Mouse (Mus musculus) limb, embryonic 12.5 days (tissue): ENCODE results near the gene Folr1. TPM values are rescaled to one million over a fixed set of nuclear protein-coding genes. Genes with fewer than 3 reads are reported as not detected.
A peak's percentile ranks its signal among the peaks of the same experiment; 100 is the strongest.

Experiments
- ATAC-seq: fragments of 200-750 bp; cut with Nextera tagmentation; 2 replicates; pipeline ENCODE4 v1.8.0; 2017; ENCODE audit warnings: low read depth, moderate TSS enrichment; ENCODE audit not compliant: insufficient number of reproducible peaks, insufficient read depth, low FRiP score, low TSS enrichment
- H3K27ac ChIP-seq: fragments of 300-500 bp; sonication (generic); 2 replicates; pipeline ENCODE4 v1.5.1; 2016; ENCODE audit warnings: mild to moderate bottlenecking, moderate library complexity
- H3K27me3 ChIP-seq: fragments of 300-500 bp; sonication (generic); 2 replicates; pipeline ENCODE4 v1.6.1; 2016; ENCODE audit warnings: mild to moderate bottlenecking, moderate library complexity
- H3K36me3 ChIP-seq: fragments of 300-500 bp; sonication (generic); 2 replicates; pipeline ENCODE4 v1.6.1; 2016; ENCODE audit warnings: mild to moderate bottlenecking, moderate library complexity
- H3K4me1 ChIP-seq: fragments of 300-500 bp; sonication (generic); replicated peaks from 2 replicates; pipeline ENCODE4 v1.6.1; 2016
- H3K4me2 ChIP-seq: fragments of 300-500 bp; sonication (generic); 2 replicates; pipeline ENCODE4 v1.6.1; 2016; ENCODE audit warnings: mild to moderate bottlenecking, moderate library complexity
- H3K4me3 ChIP-seq: fragments of 300-500 bp; sonication (generic); replicated peaks from 2 replicates; pipeline ENCODE4 v1.5.1; 2016; ENCODE audit warnings: mild to moderate bottlenecking
- H3K9ac ChIP-seq: fragments of 300-500 bp; sonication (generic); replicated peaks from 2 replicates; pipeline ENCODE4 v1.6.1; 2016; ENCODE audit warnings: mild to moderate bottlenecking, moderate library complexity
- H3K9me3 ChIP-seq: fragments of 300-500 bp; sonication (generic); 2 replicates; pipeline ENCODE4 v1.6.1; 2016; ENCODE audit warnings: mild to moderate bottlenecking, moderate library complexity
- WGBS: fragments of 180-500 bp; shearing (Covaris S2); methylation state at CpG from one replicate; pipeline ENCODE4 v1.1.7; 2016; 5-methylcytosine and 5-hydroxymethylcytosine counted together
- polyA plus RNA-seq: library from polyadenylated mRNA; unstranded; fragments of >200 nt; fragmentation: Nextera tagmentation; extraction: Ambion mirVana; gene quantifications from 2 replicates; pipeline ENCODE4 v1.2.1, GENCODE M21; 2016

Folr1 gene
- not detected in 2 replicates for polyA plus RNA-seq

DNA sequence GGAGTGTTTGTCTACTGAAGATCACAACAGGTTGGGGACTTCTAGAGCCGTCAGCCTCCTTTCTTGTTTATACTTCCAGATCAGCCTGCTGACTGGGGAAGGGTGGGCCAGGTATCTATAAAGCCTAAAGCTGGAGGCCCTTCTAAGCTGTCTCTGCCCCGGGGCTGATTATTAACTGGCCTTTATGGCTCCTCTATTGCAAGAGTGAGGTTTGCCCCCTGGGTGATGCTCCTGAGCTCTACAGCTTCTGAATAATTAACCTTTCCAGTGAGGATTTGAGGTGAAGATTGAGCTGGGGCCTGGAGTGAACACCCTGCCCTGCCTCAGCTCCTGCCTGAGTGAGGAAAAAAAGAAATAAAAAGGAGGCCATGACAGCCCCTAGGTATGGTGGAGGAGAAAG is at the start of gene Folr1:
Folr1 (minus strand) TSS at position 160 of the 400 bp plus-strand sequence.
- WGBS: 47% methylated on average over 2 of the region's 2 CpGs
- no peak for ATAC-seq
- no peaks in the 10 kb centered on the region for H3K4me1 ChIP-seq
- H3K27me3 ChIP-seq: no peaks in the 10 kb centered on the region
- no peaks in the 10 kb centered on the region for H3K9me3 ChIP-seq
- H3K4me2 ChIP-seq: no peak within 1 kb of the TSS
- no peak within 1 kb of the TSS for H3K9ac ChIP-seq
- no peak within 1 kb of the TSS for H3K27ac ChIP-seq
- no peaks in the 10 kb centered on the region for H3K36me3 ChIP-seq
- no peak within 1 kb of the TSS for H3K4me3 ChIP-seq

DNA sequence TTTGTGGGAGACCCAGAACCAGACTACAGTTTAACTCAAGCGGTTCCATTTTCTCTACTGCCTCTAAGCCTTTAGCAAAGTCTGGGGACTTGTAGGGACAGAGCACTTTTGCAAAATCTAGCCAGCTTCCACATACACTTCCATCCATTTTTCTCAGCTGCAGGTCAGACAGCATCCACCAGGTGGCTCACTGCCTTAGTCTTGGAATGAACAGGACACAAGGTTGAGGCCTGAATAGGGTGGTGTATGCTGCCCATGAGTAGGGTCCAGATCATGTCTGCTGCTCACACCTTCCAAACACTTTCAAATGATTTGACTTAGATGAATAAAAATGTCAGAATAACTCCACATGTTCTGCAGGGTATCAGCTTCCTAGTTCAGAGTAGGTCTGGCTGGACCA is 47.5 kb upstream of the Folr1 start:
- H3K9ac ChIP-seq: no peak overlapping the region
- H3K27ac ChIP-seq: no peak overlapping the region
- ATAC-seq: peak; percentile 61; the same call in 1 of the 2 replicates

DNA sequence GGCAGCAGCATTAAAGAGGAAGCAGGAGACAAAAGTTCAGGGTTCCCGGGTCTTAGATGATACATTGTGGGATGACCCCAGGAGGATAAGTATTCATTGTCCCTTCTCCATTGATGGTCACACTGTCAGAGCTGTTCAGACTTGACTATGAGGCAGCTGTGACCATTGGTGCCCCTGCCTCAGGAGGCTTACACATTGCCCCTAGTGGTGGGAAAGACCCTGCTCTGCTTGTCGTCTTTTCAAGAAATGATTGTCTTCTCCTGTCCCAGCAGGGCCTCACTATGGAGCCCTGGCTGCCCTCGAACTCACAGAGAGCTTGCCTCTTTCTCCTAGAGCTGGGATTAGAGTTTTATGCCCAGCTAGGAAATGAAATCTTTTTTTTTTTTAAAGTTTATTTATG is 41.4 kb upstream of the Folr1 start:
- Histone ChIP-seq H3K4me2 (no peak overlapping the region), H3K27ac (no peak overlapping the region), H3K9ac (no peak overlapping the region), H3K4me3 (no peak overlapping the region), H3K36me3 (peaks cover 70% of the 10 kb centered on the region), H3K27me3 (no peaks in the 10 kb centered on the region), H3K4me1 (0 out of 2 replicates have a peak, but pooled peaks cover 2% of the 10 kb centered on the region), H3K9me3 (no peaks in the 10 kb centered on the region)
- 65% methylated on average over 3 of the region's 3 CpGs for WGBS
- no peak for ATAC-seq

More for the DNA sequence above, 47.5 kb upstream of the Folr1 start:
- Histone ChIP-seq H3K9me3 (no peaks in the 10 kb centered on the region), H3K27me3 (no peaks in the 10 kb centered on the region), H3K4me3 (no peak overlapping the region), H3K4me2 (no peak overlapping the region), H3K36me3 (peaks cover 25% of the 10 kb centered on the region), H3K4me1 (no peaks in the 10 kb centered on the region)
- WGBS: 19% methylated on average over 1 of the region's 1 CpGs

DNA sequence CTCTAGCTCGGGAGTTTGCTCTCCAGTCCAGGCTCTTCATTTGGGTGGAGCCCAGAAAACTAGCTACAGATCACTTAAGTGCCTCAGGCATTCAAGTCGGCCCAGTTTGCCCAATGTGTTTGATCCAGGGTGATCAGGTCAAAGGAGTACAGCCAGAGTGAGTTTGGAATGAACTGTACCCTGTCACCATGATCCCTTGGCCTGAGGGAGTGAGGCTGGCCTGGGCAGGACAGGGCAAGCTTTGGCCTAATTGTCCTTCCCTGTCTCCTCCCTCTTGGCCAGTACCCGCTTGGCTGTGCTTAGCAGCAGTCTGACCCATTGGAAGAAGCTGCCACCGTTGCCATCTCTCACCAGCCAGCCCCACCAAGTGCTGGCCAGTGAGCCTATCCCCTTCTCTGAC is 39.5 kb upstream of the Folr1 start:
- Histone ChIP-seq H3K4me1 (peaks cover 8% of the 10 kb centered on the region; the same call in 1 of the 2 replicates), H3K36me3 (peaks cover 66% of the 10 kb centered on the region), H3K4me3 (no peak overlapping the region), H3K27ac (no peak overlapping the region), H3K9me3 (no peaks in the 10 kb centered on the region), H3K9ac (no peak overlapping the region), H3K4me2 (no peak overlapping the region), H3K27me3 (no peaks in the 10 kb centered on the region)
- 72% methylated on average over 4 of the region's 4 CpGs for WGBS
- no peak for ATAC-seq

DNA sequence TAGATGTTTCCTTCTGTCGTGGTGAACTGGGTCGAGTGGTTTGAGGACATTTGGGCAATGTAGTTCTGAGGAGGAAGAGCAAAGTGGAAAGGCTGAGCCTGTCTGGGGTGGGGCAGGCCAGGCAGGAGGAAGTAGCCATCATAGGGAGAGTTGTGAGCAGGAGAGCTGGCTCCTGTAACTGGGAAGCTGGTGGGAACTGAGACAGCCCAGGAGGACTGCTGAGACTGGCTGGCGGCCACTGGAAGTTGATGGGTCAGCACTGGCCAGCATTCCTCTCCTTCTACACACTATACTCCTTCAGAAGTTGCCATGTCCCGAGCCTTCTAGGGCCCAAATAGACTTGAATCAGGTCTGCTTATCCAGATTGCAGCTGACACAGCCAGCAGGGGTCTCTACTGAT is 37.8 kb upstream of the Folr1 start:
- Histone ChIP-seq H3K27ac (no peak overlapping the region), H3K9ac (no peak overlapping the region), H3K4me1 (peaks cover 8% of the 10 kb centered on the region; the same call in 1 of the 2 replicates), H3K4me3 (no peak overlapping the region), H3K36me3 (peaks cover 48% of the 10 kb centered on the region), H3K4me2 (no peak overlapping the region), H3K9me3 (no peaks in the 10 kb centered on the region), H3K27me3 (no peaks in the 10 kb centered on the region)
- WGBS: 77% methylated on average over 4 of the region's 4 CpGs
- no peak for ATAC-seq

DNA sequence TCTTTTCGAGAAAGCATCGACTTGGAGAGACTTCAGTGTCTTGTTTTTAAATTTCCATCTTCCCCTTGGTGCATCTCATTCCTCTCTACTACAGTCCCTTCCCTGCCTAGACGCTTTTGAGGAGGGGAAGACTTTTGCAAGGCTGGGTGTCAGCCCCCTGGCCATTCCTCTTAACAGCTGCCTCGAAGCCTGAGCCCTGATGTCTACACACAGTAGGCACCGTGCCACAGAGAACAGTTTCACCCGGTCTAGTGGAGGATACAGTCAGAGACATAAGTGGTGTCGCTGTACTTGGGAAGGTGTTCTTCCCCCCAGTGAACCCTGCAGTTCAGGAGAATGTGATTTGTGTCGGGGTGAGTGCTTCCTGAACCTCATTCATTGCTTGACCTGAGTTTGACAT is 36.1 kb upstream of the Folr1 start:
- Histone ChIP-seq H3K4me2 (peak overlapping the region; percentile 74), H3K9ac (peak overlapping the region; percentile 90), H3K4me1 (peaks cover 8% of the 10 kb centered on the region; the same call in 1 of the 2 replicates), H3K27me3 (no peaks in the 10 kb centered on the region), H3K4me3 (peak overlapping the region; percentile 77), H3K9me3 (no peaks in the 10 kb centered on the region), H3K27ac (peak overlapping the region; percentile 25; the same call in 1 of the 2 replicates), H3K36me3 (peaks cover 43% of the 10 kb centered on the region)
- no peak for ATAC-seq
- WGBS: 75% methylated on average over 8 of the region's 8 CpGs

DNA sequence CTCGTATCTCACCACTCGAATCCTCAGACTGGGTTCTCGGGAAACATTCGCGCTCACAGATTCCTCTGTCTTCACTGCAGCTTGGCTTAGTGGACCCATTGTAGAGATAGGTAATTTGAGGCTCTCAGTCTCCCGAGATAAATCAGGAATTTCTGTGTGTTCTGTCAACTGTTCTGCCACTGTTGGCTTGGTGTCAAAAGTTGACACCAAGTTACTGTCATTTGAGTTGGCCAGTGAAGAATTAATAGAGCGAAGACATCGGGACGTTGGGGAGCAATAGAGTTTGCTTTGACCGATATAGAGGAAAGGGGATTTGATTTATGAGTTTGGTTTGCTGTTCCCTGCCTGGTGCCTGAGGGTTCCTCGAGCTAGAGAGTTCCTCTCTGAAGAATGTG is 35.7 kb upstream of the Folr1 start, which contains the start of gene Tomt:
Tomt (minus strand) TSS at position 73 of the 395 bp plus-strand sequence.
- WGBS: 11% methylated on average over 11 of the region's 11 CpGs
- no peaks in the 10 kb centered on the region for H3K9me3 ChIP-seq
- peak within 1 kb of the TSS; percentile 90 for H3K9ac ChIP-seq
- peak within 1 kb of the TSS; percentile 74 for H3K4me2 ChIP-seq
- H3K4me1 ChIP-seq: peaks cover 8% of the 10 kb centered on the region; the same call in 1 of the 2 replicates
- H3K4me3 ChIP-seq: peak within 1 kb of the TSS; percentile 77
- no peaks in the 10 kb centered on the region for H3K27me3 ChIP-seq
- ATAC-seq: no peak
- H3K36me3 ChIP-seq: peaks cover 39% of the 10 kb centered on the region
- peak within 1 kb of the TSS; percentile 97 for H3K27ac ChIP-seq

DNA sequence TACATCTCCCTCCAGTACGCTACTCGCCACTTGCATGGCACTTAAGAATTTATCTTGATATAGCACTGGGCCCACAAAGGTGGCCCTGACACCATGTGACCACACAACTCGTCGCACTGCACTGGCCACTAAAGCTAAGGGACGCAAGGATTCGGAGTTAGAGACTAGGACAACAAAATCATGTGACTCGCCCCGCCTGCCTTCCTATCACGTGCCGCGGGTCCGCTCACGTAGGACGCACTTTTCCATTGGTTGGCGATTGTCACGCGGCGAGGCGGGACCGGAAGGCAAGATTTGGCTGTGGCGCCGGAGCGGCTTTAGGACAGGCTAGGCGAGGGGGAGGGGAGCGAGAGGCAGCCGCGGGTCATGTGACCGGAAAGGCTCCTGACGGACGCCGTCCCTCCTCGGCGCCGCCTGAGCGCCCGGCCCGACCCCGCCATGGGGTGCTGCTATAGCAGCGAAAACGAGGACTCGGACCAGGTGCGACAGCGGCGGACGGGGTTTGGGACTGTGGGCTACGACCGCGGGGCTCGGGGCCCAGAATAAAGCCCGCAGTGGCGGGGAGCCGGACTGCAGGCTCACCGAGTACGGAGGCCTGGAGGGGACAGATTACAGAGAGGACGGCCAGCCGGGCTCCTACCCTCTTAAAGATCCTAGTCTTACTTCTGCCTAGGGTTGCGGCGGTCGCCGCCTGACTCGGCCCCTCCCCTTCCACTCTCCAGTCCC is 35.1 kb upstream of the Folr1 start, which contains the start of gene Lamtor1:
Lamtor1 (plus strand) TSS at position 344 of the 726 bp plus-strand sequence.
- H3K27me3 ChIP-seq: no peaks in the 10 kb centered on the region
- H3K4me1 ChIP-seq: peaks cover 8% of the 10 kb centered on the region; the same call in 1 of the 2 replicates
- no peaks in the 10 kb centered on the region for H3K9me3 ChIP-seq
- under 1% methylated on average over 61 of the region's 61 CpGs for WGBS
- peak within 1 kb of the TSS; percentile 74 for H3K4me2 ChIP-seq
- H3K27ac ChIP-seq: peak within 1 kb of the TSS; percentile 97
- H3K36me3 ChIP-seq: peaks cover 33% of the 10 kb centered on the region
- peak; percentile 97 for ATAC-seq
- peak within 1 kb of the TSS; percentile 77 for H3K4me3 ChIP-seq
- H3K9ac ChIP-seq: peak within 1 kb of the TSS; percentile 90

DNA sequence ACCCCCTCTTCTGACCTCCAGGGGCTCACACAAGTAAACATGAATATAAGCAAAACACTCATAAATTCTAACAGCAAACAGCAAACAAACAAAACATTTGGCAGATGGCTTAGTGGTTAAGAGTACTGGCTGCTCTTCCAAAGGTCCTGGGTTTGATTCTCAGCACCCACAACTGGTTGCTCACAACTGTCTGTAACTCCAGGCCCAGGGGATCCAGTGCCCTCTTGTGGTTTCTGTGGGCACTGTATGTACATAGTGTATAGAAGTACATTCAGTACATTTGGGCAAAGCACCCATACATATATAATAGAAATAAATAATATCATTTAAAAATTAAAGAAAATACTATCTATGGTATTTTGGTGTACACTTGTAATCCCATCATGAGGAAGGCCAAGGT is 32.3 kb upstream of the Folr1 start:
- H3K9me3 ChIP-seq: no peaks in the 10 kb centered on the region
- H3K4me2 ChIP-seq: no peak overlapping the region
- H3K4me3 ChIP-seq: no peak overlapping the region
- H3K27me3 ChIP-seq: no peaks in the 10 kb centered on the region
- no peak for ATAC-seq
- no peak overlapping the region for H3K27ac ChIP-seq
- H3K9ac ChIP-seq: no peak overlapping the region
- peaks cover 8% of the 10 kb centered on the region; the same call in 1 of the 2 replicates for H3K4me1 ChIP-seq
- H3K36me3 ChIP-seq: peaks cover 28% of the 10 kb centered on the region; the same call in 1 of the 2 replicates

DNA sequence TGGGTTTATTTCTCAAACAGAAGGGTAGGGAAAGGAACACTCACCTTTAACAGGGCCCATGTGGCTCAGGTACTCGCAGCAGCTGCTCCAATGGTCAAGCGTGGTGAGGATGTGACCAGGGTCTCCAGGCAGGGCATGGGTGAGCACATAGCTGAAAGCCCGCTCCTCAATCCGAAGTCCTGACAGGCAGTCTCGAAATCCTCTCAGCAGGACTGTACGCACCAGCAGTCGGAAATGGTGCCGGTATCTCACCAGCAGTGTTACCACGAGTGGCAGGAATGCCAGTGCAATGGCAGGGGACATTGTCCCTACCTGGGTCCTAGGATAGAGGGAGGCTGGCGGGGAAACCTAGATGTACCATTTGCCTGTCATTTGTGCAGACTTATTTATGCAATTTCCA is 31.4 kb upstream of the Folr1 start:
- Histone ChIP-seq H3K4me1 (peaks cover 12% of the 10 kb centered on the region), H3K36me3 (peaks cover 27% of the 10 kb centered on the region; the same call in 1 of the 2 replicates), H3K9ac (no peak overlapping the region), H3K4me3 (no peak overlapping the region), H3K9me3 (no peaks in the 10 kb centered on the region), H3K4me2 (no peak overlapping the region), H3K27me3 (no peaks in the 10 kb centered on the region), H3K27ac (no peak overlapping the region)
- 92% methylated on average over 10 of the region's 10 CpGs for WGBS
- ATAC-seq: no peak

DNA sequence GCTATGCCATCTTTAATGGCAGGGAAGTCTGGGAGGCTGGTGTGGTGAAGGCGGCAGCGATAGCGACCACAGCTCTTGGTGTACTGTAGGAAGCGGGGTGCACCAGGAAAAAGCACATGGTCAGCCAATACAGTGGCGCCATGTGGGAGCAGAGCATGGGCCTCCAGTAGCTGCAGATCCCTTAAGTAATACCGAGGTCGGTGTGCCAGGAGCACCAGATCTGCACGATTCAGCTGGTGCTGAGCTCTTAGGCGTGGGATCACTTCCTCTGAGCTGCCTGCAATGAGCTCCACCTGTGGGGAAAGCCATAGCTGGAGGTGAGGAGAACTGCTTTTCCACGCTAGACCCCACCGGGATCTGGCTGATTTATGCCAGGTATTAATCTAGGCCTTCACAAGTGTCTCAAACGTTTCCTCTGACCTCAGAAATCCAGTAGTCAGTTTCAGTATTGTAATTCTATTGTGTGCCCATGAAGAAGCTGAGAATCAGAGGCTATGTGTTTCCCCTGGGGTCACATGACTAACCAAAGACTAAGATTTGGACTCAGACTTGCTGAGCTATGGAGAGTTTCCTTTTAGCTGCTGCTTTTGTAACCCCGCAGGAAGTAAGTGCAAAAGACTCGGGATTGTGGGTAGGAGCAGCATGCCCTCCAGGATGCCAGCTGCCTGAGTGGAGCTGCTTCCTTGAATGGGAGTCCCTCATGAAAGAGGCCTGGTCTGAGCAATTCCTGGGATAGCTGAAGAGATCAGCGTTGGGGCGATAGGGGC is 29.9 kb upstream of the Folr1 start:
- 88% methylated on average over 16 of the region's 16 CpGs for WGBS
- H3K27ac ChIP-seq: no peak overlapping the region
- no peak overlapping the region; the same call in 1 of the 2 replicates for H3K9ac ChIP-seq
- H3K4me2 ChIP-seq: no peak overlapping the region
- ATAC-seq: no peak
- H3K4me1 ChIP-seq: peaks cover 7% of the 10 kb centered on the region
- no peak overlapping the region for H3K4me3 ChIP-seq
- H3K36me3 ChIP-seq: peaks cover 27% of the 10 kb centered on the region; the same call in 1 of the 2 replicates
- no peaks in the 10 kb centered on the region for H3K9me3 ChIP-seq
- H3K27me3 ChIP-seq: no peaks in the 10 kb centered on the region
